Mouse (Mus musculus) hindbrain, embryonic 13.5 days (tissue): ENCODE measurements around the gene Irf9. TPM values are rescaled to one million over a fixed set of nuclear protein-coding genes. Genes with fewer than 3 reads are reported as not detected.
A peak's percentile ranks its signal among the peaks of the same experiment; 100 is the strongest.

ENCODE experiments used
- ATAC-seq: fragments of 200-750 bp; cut with Nextera tagmentation; 2 replicates; pipeline ENCODE4 v1.8.0; 2017; ENCODE audit warnings: moderate TSS enrichment; ENCODE audit not compliant: low FRiP score
- H3K27ac ChIP-seq: fragments of 300-500 bp; sonication (generic); 2 replicates; pipeline ENCODE4 v1.5.1; 2015; ENCODE audit warnings: inconsistent platforms, mild to moderate bottlenecking, moderate library complexity
- H3K27me3 ChIP-seq: fragments of 300-500 bp; sonication (generic); 2 replicates; pipeline ENCODE4 v1.6.1; 2015; ENCODE audit warnings: mild to moderate bottlenecking, inconsistent platforms
- H3K36me3 ChIP-seq: fragments of 300-500 bp; sonication (generic); 2 replicates; pipeline ENCODE4 v1.6.1; 2015; ENCODE audit warnings: mild to moderate bottlenecking, inconsistent platforms
- H3K4me1 ChIP-seq: fragments of 300-500 bp; sonication (generic); replicated peaks from 2 replicates; pipeline ENCODE4 v1.6.1; 2015; ENCODE audit warnings: inconsistent platforms
- H3K4me2 ChIP-seq: fragments of 300-500 bp; sonication (generic); 2 replicates; pipeline ENCODE4 v1.6.1; 2015; ENCODE audit warnings: inconsistent platforms, mild to moderate bottlenecking, moderate library complexity
- H3K4me3 ChIP-seq: fragments of 300-500 bp; sonication (generic); 2 replicates; pipeline ENCODE4 v1.5.1; 2015; ENCODE audit warnings: mild to moderate bottlenecking, inconsistent platforms
- H3K9ac ChIP-seq: fragments of 300-500 bp; sonication (generic); 2 replicates; pipeline ENCODE4 v1.6.1; 2015; ENCODE audit warnings: mild to moderate bottlenecking, inconsistent platforms
- H3K9me3 ChIP-seq: fragments of 300-500 bp; sonication (generic); 2 replicates; pipeline ENCODE4 v1.6.1; 2016; ENCODE audit warnings: inconsistent platforms
- WGBS: fragments of 180-500 bp; shearing (Covaris S2); methylation state at CpG from one replicate; pipeline ENCODE4 v1.1.7; 2015; 5-methylcytosine and 5-hydroxymethylcytosine counted together
- polyA plus RNA-seq: library from polyadenylated mRNA; unstranded; fragments of >200 nt; fragmentation: Nextera tagmentation; extraction: Ambion mirVana; gene quantifications from 2 replicates; pipeline ENCODE4 v1.2.1, GENCODE M21; 2015

The Irf9 gene
- polyA plus RNA-seq, 1 experiment from 2014 or later: 10.0 TPM

- Histone ChIP-seq H3K27ac (no peak overlapping the region), H3K4me3 (no peak overlapping the region), H3K36me3 (peaks cover 99% of the 10 kb centered on the region), H3K4me2 (no peak overlapping the region), H3K9ac (no peak overlapping the region), H3K27me3 (no peaks in the 10 kb centered on the region), H3K4me1 (peaks cover 5% of the 10 kb centered on the region), H3K9me3 (no peaks in the 10 kb centered on the region)
- no peak for ATAC-seq
- 57% methylated on average over 5 of the region's 5 CpGs for WGBS
These were observed 25.9 kb downstream of the Irf9 start for GRCm38 (mm10) chr14:55629312-55629711.

- Histone ChIP-seq H3K36me3 (peaks cover 80% of the 10 kb centered on the region), H3K27ac (peak overlapping the region; percentile 87), H3K4me1 (peaks cover 20% of the 10 kb centered on the region)
These were observed 31.6 kb downstream of the Irf9 start for GRCm38 (mm10) chr14:55634874-55635522.

GRCm38 (mm10) chr14:55635523-55636007, 32.2 kb downstream of the Irf9 start, which contains the start of gene Ipo4:
Ipo4 (minus strand) TSS chr14:55635957.
- Histone ChIP-seq H3K4me3 (peak within 1 kb of the TSS; percentile 73), H3K9me3 (no peaks in the 10 kb centered on the region), H3K4me1 (peaks cover 20% of the 10 kb centered on the region), H3K27me3 (no peaks in the 10 kb centered on the region), H3K9ac (peak within 1 kb of the TSS; percentile 89), H3K4me2 (peak within 1 kb of the TSS; percentile 93), H3K36me3 (peaks cover 80% of the 10 kb centered on the region), H3K27ac (peak within 1 kb of the TSS; percentile 87)
- ATAC-seq: peak; percentile 88
- WGBS: 2% methylated on average over 33 of the region's 33 CpGs

More at GRCm38 (mm10) chr14:55634874-55635522, 31.6 kb downstream of the Irf9 start:
- peak overlapping the region; percentile 89 for H3K9ac ChIP-seq
- no peaks in the 10 kb centered on the region for H3K27me3 ChIP-seq
- H3K4me3 ChIP-seq: peak overlapping the region; percentile 73
- WGBS: 3% methylated on average over 23 of the region's 23 CpGs
- ATAC-seq: peak; percentile 76
- H3K4me2 ChIP-seq: peak overlapping the region; percentile 93
- H3K9me3 ChIP-seq: no peaks in the 10 kb centered on the region

- H3K9ac ChIP-seq: 0 out of 2 replicates have a peak within 1 kb of the TSS, but pooled peaks have one; percentile 24
- no peak for ATAC-seq
- no peak within 1 kb of the TSS for H3K4me2 ChIP-seq
- H3K9me3 ChIP-seq: no peaks in the 10 kb centered on the region
- WGBS: 94% methylated on average over 9 of the region's 9 CpGs
- H3K4me1 ChIP-seq: peaks cover 35% of the 10 kb centered on the region
- H3K36me3 ChIP-seq: peaks cover 68% of the 10 kb centered on the region
- H3K27ac ChIP-seq: no peak within 1 kb of the TSS
- no peak within 1 kb of the TSS for H3K4me3 ChIP-seq
- H3K27me3 ChIP-seq: no peaks in the 10 kb centered on the region
These were observed 34.4 kb downstream of the Irf9 start, which contains the start of gene Gm49378 for GRCm38 (mm10) chr14:55637795-55638194. Gm49378 (minus strand) TSS chr14:55637895.

GRCm38 (mm10) chr14:55640816-55641215, 37.4 kb downstream of the Irf9 start:
- Histone ChIP-seq H3K36me3 (peaks cover 54% of the 10 kb centered on the region), H3K4me3 (no peak overlapping the region), H3K4me2 (no peak overlapping the region), H3K9ac (no peak overlapping the region), H3K27ac (no peak overlapping the region), H3K27me3 (no peaks in the 10 kb centered on the region), H3K9me3 (no peaks in the 10 kb centered on the region), H3K4me1 (peaks cover 38% of the 10 kb centered on the region)
- 96% methylated on average over 14 of the region's 14 CpGs for WGBS
- ATAC-seq: no peak

GRCm38 (mm10) chr14:55641291-55641690, 37.9 kb downstream of the Irf9 start:
- no peak overlapping the region for H3K9ac ChIP-seq
- H3K4me1 ChIP-seq: peaks cover 34% of the 10 kb centered on the region
- no peaks in the 10 kb centered on the region for H3K27me3 ChIP-seq
- H3K36me3 ChIP-seq: peaks cover 52% of the 10 kb centered on the region
- no peak overlapping the region for H3K4me3 ChIP-seq
- H3K9me3 ChIP-seq: no peaks in the 10 kb centered on the region
- no peak overlapping the region for H3K27ac ChIP-seq
- no peak for ATAC-seq
- 96% methylated on average over 13 of the region's 13 CpGs for WGBS
- H3K4me2 ChIP-seq: no peak overlapping the region

- Histone ChIP-seq H3K27me3 (no peaks in the 10 kb centered on the region), H3K9ac (peak overlapping the region; percentile 93), H3K4me2 (peak overlapping the region; percentile 88), H3K27ac (peak overlapping the region; percentile 96), H3K4me3 (peak overlapping the region; percentile 97), H3K36me3 (peaks cover 44% of the 10 kb centered on the region), H3K9me3 (no peaks in the 10 kb centered on the region), H3K4me1 (peaks cover 32% of the 10 kb centered on the region)
- WGBS: 21% methylated on average over 8 of the region's 8 CpGs
- ATAC-seq: peak; percentile 67
These were observed 39.3 kb downstream of the Irf9 start for GRCm38 (mm10) chr14:55642679-55643059.

- WGBS: under 1% methylated on average over 89 of the region's 89 CpGs
- Histone ChIP-seq H3K4me1 (peaks cover 32% of the 10 kb centered on the region), H3K4me2 (peak within 1 kb of the TSS; percentile 88), H3K4me3 (peak within 1 kb of the TSS; percentile 97), H3K27ac (peak within 1 kb of the TSS; percentile 96), H3K36me3 (peaks cover 38% of the 10 kb centered on the region), H3K9ac (peak within 1 kb of the TSS; percentile 93), H3K27me3 (no peaks in the 10 kb centered on the region), H3K9me3 (no peaks in the 10 kb centered on the region)
- ATAC-seq: peak; percentile 91
These were observed 39.9 kb downstream of the Irf9 start, which contains the start of gene Tm9sf1 for GRCm38 (mm10) chr14:55643060-55643907. Tm9sf1 (minus strand) TSS chr14:55643806.

GRCm38 (mm10) chr14:55644261-55644888, 41.0 kb downstream of the Irf9 start:
- 32% methylated on average over 17 of the region's 17 CpGs for WGBS
- no peak for ATAC-seq
- Histone ChIP-seq H3K9ac (peak overlapping the region; percentile 93), H3K27me3 (no peaks in the 10 kb centered on the region), H3K36me3 (peaks cover 27% of the 10 kb centered on the region), H3K4me2 (peak overlapping the region; percentile 88), H3K27ac (no peak overlapping the region), H3K4me1 (peaks cover 32% of the 10 kb centered on the region), H3K9me3 (no peaks in the 10 kb centered on the region), H3K4me3 (peak overlapping the region; percentile 97)

- peaks cover 5% of the 10 kb centered on the region; the same call in 1 of the 2 replicates for H3K36me3 ChIP-seq
- H3K27ac ChIP-seq: no peak within 1 kb of the TSS
- no peak within 1 kb of the TSS for H3K9ac ChIP-seq
- no peak within 1 kb of the TSS for H3K4me3 ChIP-seq
- 95% methylated on average over 2 of the region's 2 CpGs for WGBS
- no peaks in the 10 kb centered on the region for H3K27me3 ChIP-seq
- ATAC-seq: no peak
- no peak within 1 kb of the TSS for H3K4me2 ChIP-seq
- H3K4me1 ChIP-seq: peaks cover 5% of the 10 kb centered on the region
- H3K9me3 ChIP-seq: no peaks in the 10 kb centered on the region
These were observed 46.5 kb downstream of the Irf9 start, which contains the start of gene Tssk4 for GRCm38 (mm10) chr14:55649884-55650283. Tssk4 (plus strand) TSS chr14:55650184.

- no peak overlapping the region for H3K27ac ChIP-seq
- no peak overlapping the region for H3K4me2 ChIP-seq
- no peaks in the 10 kb centered on the region for H3K4me1 ChIP-seq
- no peaks in the 10 kb centered on the region for H3K9me3 ChIP-seq
- H3K36me3 ChIP-seq: peaks cover 2% of the 10 kb centered on the region; the same call in 1 of the 2 replicates
- H3K27me3 ChIP-seq: no peaks in the 10 kb centered on the region
- H3K9ac ChIP-seq: no peak overlapping the region
- H3K4me3 ChIP-seq: no peak overlapping the region
- no peak for ATAC-seq
- 92% methylated on average over 7 of the region's 7 CpGs for WGBS
These were observed 48.2 kb downstream of the Irf9 start for GRCm38 (mm10) chr14:55651528-55651927.

GRCm38 (mm10) chr14:55656935-55657334, 53.6 kb downstream of the Irf9 start:
- no peak for ATAC-seq
- no peak overlapping the region for H3K4me2 ChIP-seq
- WGBS: 88% methylated on average over 3 of the region's 3 CpGs

More at GRCm38 (mm10) chr14:55656935-55657334, 53.6 kb downstream of the Irf9 start:
- peaks cover 18% of the 10 kb centered on the region for H3K36me3 ChIP-seq
- no peaks in the 10 kb centered on the region for H3K9me3 ChIP-seq
- H3K4me3 ChIP-seq: no peak overlapping the region
- H3K27me3 ChIP-seq: no peaks in the 10 kb centered on the region
- H3K27ac ChIP-seq: no peak overlapping the region
- peaks cover 15% of the 10 kb centered on the region for H3K4me1 ChIP-seq
- H3K9ac ChIP-seq: no peak overlapping the region
